Mouse (Mus musculus): ENCODE measurements around the gene Grik1. TPM values are rescaled to one million over a fixed set of nuclear protein-coding genes. Genes with fewer than 3 reads are reported as not detected.

The Grik1 gene
- polyA plus RNA-seq, 1 experiment: not detected

- no peak overlapping the region for H3K4me3 ChIP-seq (ENCODE audit: insufficient read depth, low read length)
- TF ChIP-seq CTCF (IDR thresholded peaks at IDR 0.05; ENCODE audit: low read depth, low read length): no peak
- H3K4me1 ChIP-seq (ENCODE audit: control insufficient read depth, insufficient read depth, low read length): no peaks in the 10 kb centered on the region
- no peak overlapping the region for H3K27ac ChIP-seq (ENCODE audit: insufficient read depth, low read depth, low read length)
Observed at GRCm38 (mm10) chr16:87984201-87984870, 305.7 kb downstream of the Grik1 start.

- no peaks in the 10 kb centered on the region for H3K4me1 ChIP-seq (ENCODE audit: control insufficient read depth, insufficient read depth, low read length)
- H3K27ac ChIP-seq (ENCODE audit: insufficient read depth, low read depth, low read length): no peak overlapping the region
- TF ChIP-seq POLR2A (IDR thresholded peaks at IDR 0.05; ENCODE audit: borderline replicate concordance, low read depth, low read length): no peak
- TF ChIP-seq CTCF (IDR thresholded peaks at IDR 0.05; ENCODE audit: low read depth, low read length): no peak
- H3K4me3 ChIP-seq (ENCODE audit: insufficient read depth, low read length): no peak overlapping the region
Observed at GRCm38 (mm10) chr16:87974076-87974443, 316.0 kb downstream of the Grik1 start.

- Histone ChIP-seq H3K27ac (ENCODE audit: insufficient read depth, low read depth, low read length) (no peak overlapping the region), H3K4me1 (ENCODE audit: control insufficient read depth, insufficient read depth, low read length) (no peaks in the 10 kb centered on the region), H3K4me3 (ENCODE audit: insufficient read depth, low read length) (no peak overlapping the region)
- TF ChIP-seq CTCF (IDR thresholded peaks at IDR 0.05; ENCODE audit: low read depth, low read length) (no peak), POLR2A (IDR thresholded peaks at IDR 0.05; ENCODE audit: borderline replicate concordance, low read depth, low read length) (no peak)
Observed at GRCm38 (mm10) chr16:87973394-87974075, 316.5 kb downstream of the Grik1 start.

GRCm38 (mm10) chr16:87971911-87972310, 318.2 kb downstream of the Grik1 start:
- H3K4me3 ChIP-seq (ENCODE audit: insufficient read depth, low read length): no peak overlapping the region
- no peak overlapping the region for H3K27ac ChIP-seq (ENCODE audit: insufficient read depth, low read depth, low read length)
- no peaks in the 10 kb centered on the region for H3K4me1 ChIP-seq (ENCODE audit: control insufficient read depth, insufficient read depth, low read length)
- TF ChIP-seq CTCF (IDR thresholded peaks at IDR 0.05; ENCODE audit: low read depth, low read length) (no peak), POLR2A (IDR thresholded peaks at IDR 0.05; ENCODE audit: borderline replicate concordance, low read depth, low read length) (no peak)

- H3K4me3 ChIP-seq (ENCODE audit: insufficient read depth, low read length): no peak overlapping the region
- no peaks in the 10 kb centered on the region for H3K4me1 ChIP-seq (ENCODE audit: control insufficient read depth, insufficient read depth, low read length)
- H3K27ac ChIP-seq (ENCODE audit: insufficient read depth, low read depth, low read length): no peak overlapping the region
- TF ChIP-seq CTCF (IDR thresholded peaks at IDR 0.05; ENCODE audit: low read depth, low read length) (no peak), POLR2A (IDR thresholded peaks at IDR 0.05; ENCODE audit: borderline replicate concordance, low read depth, low read length) (no peak)
Observed at GRCm38 (mm10) chr16:87969936-87970335, 320.1 kb downstream of the Grik1 start.

GRCm38 (mm10) chr16:87961419-87961818, 328.6 kb downstream of the Grik1 start:
- H3K4me1 ChIP-seq (ENCODE audit: control insufficient read depth, insufficient read depth, low read length): no peaks in the 10 kb centered on the region
- no peak overlapping the region for H3K27ac ChIP-seq (ENCODE audit: insufficient read depth, low read depth, low read length)
- TF ChIP-seq POLR2A (IDR thresholded peaks at IDR 0.05; ENCODE audit: borderline replicate concordance, low read depth, low read length) (no peak), CTCF (IDR thresholded peaks at IDR 0.05; ENCODE audit: low read depth, low read length) (no peak)
- no peak overlapping the region for H3K4me3 ChIP-seq (ENCODE audit: insufficient read depth, low read length)

- TF ChIP-seq CTCF (IDR thresholded peaks at IDR 0.05; ENCODE audit: low read depth, low read length): no peak
- TF ChIP-seq POLR2A (IDR thresholded peaks at IDR 0.05; ENCODE audit: borderline replicate concordance, low read depth, low read length): no peak
- Histone ChIP-seq H3K4me3 (ENCODE audit: insufficient read depth, low read length) (no peak overlapping the region), H3K27ac (ENCODE audit: insufficient read depth, low read depth, low read length) (no peak overlapping the region), H3K4me1 (ENCODE audit: control insufficient read depth, insufficient read depth, low read length) (no peaks in the 10 kb centered on the region)
Observed at GRCm38 (mm10) chr16:87957449-87957848, 332.6 kb downstream of the Grik1 start.

GRCm38 (mm10) chr16:87956178-87956577, 333.9 kb downstream of the Grik1 start:
- TF ChIP-seq CTCF (IDR thresholded peaks at IDR 0.05; ENCODE audit: low read depth, low read length) (no peak), POLR2A (IDR thresholded peaks at IDR 0.05; ENCODE audit: borderline replicate concordance, low read depth, low read length) (no peak)
- no peak overlapping the region for H3K4me3 ChIP-seq (ENCODE audit: insufficient read depth, low read length)
- H3K4me1 ChIP-seq (ENCODE audit: control insufficient read depth, insufficient read depth, low read length): no peaks in the 10 kb centered on the region
- H3K27ac ChIP-seq (ENCODE audit: insufficient read depth, low read depth, low read length): no peak overlapping the region

- Histone ChIP-seq H3K4me3 (ENCODE audit: insufficient read depth, low read length) (no peak overlapping the region), H3K4me1 (ENCODE audit: control insufficient read depth, insufficient read depth, low read length) (no peaks in the 10 kb centered on the region), H3K27ac (ENCODE audit: insufficient read depth, low read depth, low read length) (no peak overlapping the region)
- no peak for TF ChIP-seq CTCF (IDR thresholded peaks at IDR 0.05; ENCODE audit: low read depth, low read length)
- no peak for TF ChIP-seq POLR2A (IDR thresholded peaks at IDR 0.05; ENCODE audit: borderline replicate concordance, low read depth, low read length)
Observed at GRCm38 (mm10) chr16:87954715-87955441, 335.2 kb downstream of the Grik1 start.

- TF ChIP-seq CTCF (IDR thresholded peaks at IDR 0.05; ENCODE audit: low read depth, low read length): no peak
- no peak for TF ChIP-seq POLR2A (IDR thresholded peaks at IDR 0.05; ENCODE audit: borderline replicate concordance, low read depth, low read length)
- no peaks in the 10 kb centered on the region for H3K4me1 ChIP-seq (ENCODE audit: control insufficient read depth, insufficient read depth, low read length)
- H3K27ac ChIP-seq (ENCODE audit: insufficient read depth, low read depth, low read length): no peak overlapping the region
- no peak overlapping the region for H3K4me3 ChIP-seq (ENCODE audit: insufficient read depth, low read length)
Observed at GRCm38 (mm10) chr16:87953176-87953575, 336.9 kb downstream of the Grik1 start.
